Mouse (Mus musculus): ENCODE measurements around the gene Eno2.
"Not testable (repeated sequence)": the region's sequence is repeated elsewhere in the genome, so short reads cannot be mapped to it uniquely, and the experiment has no call there.

Gene Eno2

GRCm38 (mm10) chr6:124769101-124769765 lies at the start of gene Eno2:
Gene Eno2, minus strand, starts transcription at chr6:124769673.
- no peak for DNase-seq (ENCODE audit: low spot score)

DNA sequence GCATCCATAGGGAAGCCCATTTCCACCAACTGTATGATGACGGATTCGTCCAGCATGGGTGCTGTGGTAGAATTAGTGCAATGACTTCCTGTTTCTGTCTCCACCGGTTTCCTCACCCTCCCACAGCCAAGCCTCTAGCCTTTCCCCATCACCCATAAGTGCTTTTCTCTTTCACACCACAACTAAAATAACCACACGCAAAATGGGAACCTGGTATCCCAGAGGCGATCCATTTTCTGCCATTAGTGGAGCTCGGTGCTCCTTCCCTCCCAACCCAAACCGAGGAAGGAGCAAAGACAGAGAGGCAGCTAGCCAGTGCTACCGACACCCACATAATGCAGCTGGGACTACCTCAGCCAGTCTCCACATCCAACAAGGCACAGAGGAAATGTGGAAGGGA lies 48.5 kb upstream of the Eno2 start:
- no peak for DNase-seq (ENCODE audit: low spot score)

DNA sequence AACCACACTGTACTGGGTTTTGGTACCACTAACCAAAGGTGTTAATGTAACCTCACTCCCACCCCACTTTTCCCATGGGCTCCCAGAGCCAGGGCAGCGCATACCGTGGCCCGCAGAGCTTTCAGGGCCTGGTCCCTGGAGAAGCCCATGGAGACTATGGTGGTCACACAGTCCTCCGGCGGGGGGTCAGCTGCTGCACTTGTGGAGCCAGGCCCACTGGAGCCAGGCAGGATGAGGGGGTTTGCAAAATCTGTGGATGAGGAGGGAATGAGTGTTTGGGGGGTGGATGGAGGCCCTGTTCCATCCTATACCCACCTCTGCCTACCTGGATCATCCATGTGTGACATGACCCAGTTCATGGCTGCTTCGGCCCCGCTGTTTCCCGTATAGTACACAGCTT lies 48.1 kb upstream of the Eno2 start:
- DNase-seq (ENCODE audit: low spot score) = no peak

- no peak for DNase-seq (ENCODE audit: low spot score)
Measured at GRCm38 (mm10) chr6:124817125-124817524, 47.7 kb upstream of the Eno2 start.

- DNase-seq (ENCODE audit: low spot score) = no peak
Measured at GRCm38 (mm10) chr6:124816611-124817010, 47.1 kb upstream of the Eno2 start.

DNA sequence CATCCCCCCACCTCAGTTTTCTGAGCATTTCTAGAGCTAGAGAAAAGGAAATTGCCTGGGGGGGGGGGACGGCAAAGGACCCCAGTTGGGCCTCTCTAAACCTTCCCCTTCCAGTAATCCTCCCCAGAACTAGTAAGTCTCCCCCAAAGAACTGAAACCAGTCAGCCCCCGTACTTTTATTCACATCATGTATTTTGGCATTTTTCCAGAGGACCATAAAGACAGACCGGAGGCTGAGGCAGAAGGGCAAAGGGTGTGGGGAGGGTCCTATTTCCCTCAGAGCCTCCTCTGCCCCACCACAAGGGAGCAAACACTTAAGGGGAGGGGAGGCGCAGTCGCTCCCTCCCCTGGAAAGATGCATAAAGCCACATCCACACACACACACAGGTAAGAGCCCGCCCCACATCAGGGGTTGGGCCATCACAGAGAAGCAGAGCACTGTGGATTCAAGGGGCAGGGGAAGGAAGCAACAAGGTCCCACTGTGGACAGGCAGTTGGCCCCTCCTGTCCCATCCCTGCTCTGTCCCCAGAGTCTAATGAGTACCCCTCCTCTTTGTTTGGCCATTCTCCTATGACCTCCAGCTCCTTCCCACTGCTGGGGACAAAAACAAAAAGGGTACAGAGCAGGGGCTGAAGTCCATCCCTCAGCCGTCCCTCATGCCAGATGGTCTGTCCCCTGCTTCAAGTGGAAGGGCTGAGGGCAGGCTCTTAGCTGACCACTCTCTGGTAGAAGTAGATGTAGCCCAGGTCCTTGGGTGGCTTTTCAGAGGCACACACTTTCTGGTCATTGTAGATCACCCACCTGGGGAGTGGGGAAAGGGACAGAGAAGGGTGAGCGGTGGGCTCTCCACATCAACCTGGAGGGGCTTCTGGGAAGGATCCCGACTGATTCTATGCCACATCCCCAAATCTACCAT lies 45.6 kb upstream of the Eno2 start:
- DNase-seq (ENCODE audit: low spot score) = no peak

GRCm38 (mm10) chr6:124814448-124814847 lies 45.0 kb upstream of the Eno2 start:
- no peak for DNase-seq (ENCODE audit: low spot score)

DNA sequence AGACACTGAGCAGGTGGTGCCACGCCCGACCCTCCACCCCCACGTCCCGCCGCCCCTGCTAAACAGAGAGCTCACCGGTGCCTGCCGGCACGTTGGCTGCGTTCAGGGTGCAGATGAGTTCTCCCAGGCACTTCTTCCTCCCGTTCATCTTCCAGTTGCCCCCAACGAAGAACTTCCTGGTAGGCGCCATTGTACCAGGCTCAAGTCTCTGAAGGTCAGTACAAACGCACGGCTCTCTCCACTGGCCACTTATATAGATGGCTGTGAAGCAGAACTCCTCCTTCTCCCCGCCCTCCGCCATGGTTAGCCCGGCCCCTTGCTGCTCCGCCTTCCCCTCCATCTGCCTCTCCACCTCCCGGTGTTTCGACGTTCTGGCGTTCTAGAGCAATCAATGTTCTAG lies 44.5 kb upstream of the Eno2 start, which contains the start of gene Tpi1:
Tpi1 (minus strand) TSS at position 364 of the 400 bp plus-strand sequence.
- DNase-seq (ENCODE audit: low spot score) = peak; percentile 96

DNA sequence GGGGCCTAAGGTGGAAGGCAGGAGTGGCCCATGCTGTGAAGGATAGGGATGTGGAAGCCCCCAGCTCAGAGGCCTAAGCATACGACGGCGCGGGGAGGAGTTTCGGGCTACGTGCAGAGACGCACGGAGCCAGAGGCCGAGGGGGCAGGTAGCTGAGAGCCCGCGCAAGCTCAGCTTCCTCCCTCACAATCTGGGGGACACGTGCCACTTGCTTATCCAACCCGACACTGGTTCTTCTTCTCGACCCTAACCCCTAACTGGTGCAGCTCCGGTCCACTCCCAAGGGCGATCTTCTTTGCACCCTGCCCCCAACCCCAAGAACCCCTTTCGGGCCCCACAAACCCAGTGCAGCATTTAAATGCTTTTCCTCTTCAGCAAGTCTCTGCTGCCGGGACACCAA lies 44.0 kb upstream of the Eno2 start:
- peak; percentile 59 for DNase-seq (ENCODE audit: low spot score)

GRCm38 (mm10) chr6:124812848-124813247 lies 43.4 kb upstream of the Eno2 start:
- peak; percentile 66 for DNase-seq (ENCODE audit: low spot score)

- no peak for DNase-seq (ENCODE audit: low spot score)
Measured at GRCm38 (mm10) chr6:124811701-124812560, 42.5 kb upstream of the Eno2 start.

DNA sequence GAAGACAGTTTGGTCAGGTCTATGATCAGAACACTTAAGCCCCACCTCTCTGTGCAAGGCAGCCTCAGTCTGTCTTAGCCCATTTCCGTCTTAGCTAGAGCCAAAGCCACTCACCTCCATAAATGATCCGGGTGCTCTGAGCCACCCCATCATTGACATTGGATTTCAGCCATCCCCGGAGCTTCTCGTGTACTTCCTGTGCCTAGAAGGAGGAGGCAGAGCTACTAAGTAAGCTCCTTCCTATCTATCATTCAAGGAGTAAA lies 41.9 kb upstream of the Eno2 start:
- DNase-seq (ENCODE audit: low spot score) = no peak

- not testable (repeated sequence) for DNase-seq (ENCODE audit: low spot score)
Measured at GRCm38 (mm10) chr6:124810566-124811402, 41.3 kb upstream of the Eno2 start.

DNA sequence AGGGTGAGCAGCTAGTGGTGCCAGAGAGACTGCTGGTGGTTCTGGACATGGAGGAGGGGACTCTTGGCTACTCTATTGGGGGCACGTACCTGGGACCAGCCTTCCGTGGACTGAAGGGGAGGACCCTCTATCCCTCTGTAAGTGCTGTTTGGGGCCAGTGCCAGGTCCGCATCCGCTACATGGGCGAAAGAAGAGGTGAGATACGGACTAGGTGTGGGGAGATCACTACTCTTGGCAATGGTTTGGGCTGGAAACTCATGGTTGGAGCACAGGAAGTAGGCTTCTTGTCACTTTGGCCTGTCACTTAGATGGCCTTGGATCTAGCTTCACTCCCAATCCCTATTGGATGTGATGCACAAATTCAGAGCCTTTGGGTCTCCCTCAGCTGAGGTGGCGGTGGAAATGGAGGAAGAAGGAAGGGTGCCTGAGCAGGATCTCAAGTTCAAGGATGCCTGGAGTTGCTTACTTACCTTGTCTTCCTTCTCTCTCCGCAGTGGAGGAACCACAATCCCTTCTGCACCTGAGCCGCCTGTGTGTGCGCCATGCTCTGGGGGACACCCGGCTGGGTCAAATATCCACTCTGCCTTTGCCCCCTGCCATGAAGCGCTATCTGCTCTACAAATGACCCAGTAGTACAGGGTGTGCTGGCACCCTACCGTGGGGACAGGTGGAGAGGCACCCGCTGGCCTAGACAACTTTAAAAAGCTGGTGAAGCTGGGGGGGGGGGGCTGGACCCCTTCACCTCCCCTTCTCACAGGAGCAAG lies 40.5 kb upstream of the Eno2 start:
- DNase-seq (ENCODE audit: low spot score) = no peak

DNA sequence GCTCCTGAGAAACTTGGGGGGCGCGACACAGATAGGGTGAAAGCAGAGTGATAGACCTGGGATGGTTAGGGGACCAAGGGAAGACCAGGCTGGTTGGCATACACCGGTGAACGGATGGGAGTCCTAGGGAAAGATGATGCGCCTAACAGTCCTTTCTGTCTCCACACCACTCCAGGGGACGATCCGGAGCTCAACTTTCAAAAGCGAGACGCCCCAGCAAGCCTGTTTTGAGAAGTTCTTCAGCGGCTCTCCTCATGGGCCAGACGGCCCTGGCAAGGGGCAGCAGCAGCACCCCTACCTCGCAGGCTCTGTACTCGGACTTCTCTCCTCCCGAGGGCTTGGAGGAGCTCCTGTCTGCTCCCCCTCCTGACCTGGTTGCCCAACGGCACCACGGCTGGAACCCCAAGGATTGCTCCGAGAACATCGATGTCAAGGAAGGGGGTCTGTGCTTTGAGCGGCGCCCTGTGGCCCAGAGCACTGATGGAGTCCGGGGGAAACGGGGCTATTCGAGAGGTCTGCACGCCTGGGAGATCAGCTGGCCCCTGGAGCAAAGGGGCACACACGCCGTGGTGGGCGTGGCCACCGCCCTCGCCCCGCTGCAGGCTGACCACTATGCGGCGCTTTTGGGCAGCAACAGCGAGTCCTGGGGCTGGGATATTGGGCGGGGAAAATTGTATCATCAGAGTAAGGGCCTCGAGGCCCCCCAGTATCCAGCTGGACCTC lies 39.7 kb upstream of the Eno2 start:
- DNase-seq (ENCODE audit: low spot score) = peak; percentile 85

DNA sequence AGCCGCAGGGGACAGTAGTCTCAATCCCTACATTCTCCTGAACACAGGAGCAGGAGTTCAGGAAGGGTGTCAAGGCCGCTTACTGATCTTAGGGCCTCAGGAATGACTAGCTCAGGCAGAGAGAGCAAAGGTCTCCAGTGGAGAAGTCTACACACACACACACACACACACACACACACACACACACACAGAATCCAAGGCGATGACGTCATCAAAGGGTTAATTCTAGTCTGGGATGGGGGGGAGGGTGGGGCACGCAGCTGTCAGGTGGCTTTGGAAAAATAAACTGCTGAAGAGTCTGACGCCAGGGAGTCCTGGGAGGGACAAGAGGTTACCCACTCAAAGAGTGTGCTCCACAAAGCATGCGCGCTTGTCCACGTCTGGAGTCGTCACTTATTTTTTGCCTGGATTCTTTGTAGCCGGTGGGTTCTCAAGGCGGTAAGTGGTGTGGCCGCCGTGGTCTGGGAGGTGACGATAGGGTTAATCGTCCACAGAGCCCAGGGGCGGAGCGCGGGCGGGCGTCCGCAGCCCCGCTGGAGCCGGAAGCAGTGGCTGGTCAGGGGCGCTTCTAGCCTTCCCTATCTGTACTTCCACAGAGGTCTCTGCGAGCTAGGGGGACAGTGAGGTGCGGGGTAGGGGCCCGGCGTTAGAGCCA lies 39.0 kb upstream of the Eno2 start, which contains the start of gene Spsb2:
Spsb2 (plus strand) TSS at position 304 of the 655 bp plus-strand sequence.
- DNase-seq (ENCODE audit: low spot score) = peak; percentile 82

- DNase-seq (ENCODE audit: low spot score) = no peak
Measured at GRCm38 (mm10) chr6:124807986-124808357, 38.5 kb upstream of the Eno2 start.

GRCm38 (mm10) chr6:124807366-124807765 lies 37.9 kb upstream of the Eno2 start:
- no peak for DNase-seq (ENCODE audit: low spot score)

- no peak for DNase-seq (ENCODE audit: low spot score)
Measured at GRCm38 (mm10) chr6:124806446-124807140, 37.1 kb upstream of the Eno2 start.
